Mouse (Mus musculus) intestine, embryonic 15.5 days (tissue): ENCODE measurements around the gene Pdgfra. TPM values are rescaled to one million over a fixed set of nuclear protein-coding genes. Genes with fewer than 3 reads are reported as not detected.

Experiments
- ATAC-seq: fragments of 200-750 bp; cut with Nextera tagmentation; 2 replicates; pipeline ENCODE4 v1.8.0; 2017; ENCODE audit warnings: moderate TSS enrichment, moderate library complexity
- H3K27ac ChIP-seq: fragments of 300-500 bp; sonication (generic); 2 replicates; pipeline ENCODE4 v1.5.1; 2015; ENCODE audit warnings: mild to moderate bottlenecking, inconsistent platforms
- H3K27me3 ChIP-seq: fragments of 300-500 bp; sonication (generic); replicated peaks from 2 replicates; pipeline ENCODE4 v1.6.1; 2015; ENCODE audit warnings: inconsistent platforms
- H3K36me3 ChIP-seq: fragments of 300-500 bp; sonication (generic); 2 replicates; pipeline ENCODE4 v1.6.1; 2015; ENCODE audit warnings: inconsistent platforms
- H3K4me1 ChIP-seq: fragments of 300-500 bp; sonication (generic); replicated peaks from 2 replicates; pipeline ENCODE4 v1.6.1; 2015; ENCODE audit warnings: inconsistent platforms
- H3K4me2 ChIP-seq: fragments of 300-500 bp; sonication (generic); replicated peaks from 2 replicates; pipeline ENCODE4 v1.6.1; 2015; ENCODE audit warnings: mild to moderate bottlenecking, inconsistent platforms
- H3K4me3 ChIP-seq: fragments of 300-500 bp; sonication (generic); replicated peaks from 2 replicates; pipeline ENCODE4 v1.5.1; 2015; ENCODE audit warnings: inconsistent platforms
- H3K9ac ChIP-seq: fragments of 300-500 bp; sonication (generic); 2 replicates; pipeline ENCODE4 v1.6.1; 2015; ENCODE audit warnings: inconsistent platforms
- H3K9me3 ChIP-seq: fragments of 300-500 bp; sonication (generic); 2 replicates; pipeline ENCODE4 v1.6.1; 2016; ENCODE audit warnings: inconsistent platforms
- WGBS: fragments of 180-500 bp; shearing (Covaris S2); methylation state at CpG from one replicate; pipeline ENCODE4 v1.1.7; 2015; 5-methylcytosine and 5-hydroxymethylcytosine counted together
- polyA plus RNA-seq: library from polyadenylated mRNA; unstranded; fragments of >200 nt; fragmentation: Nextera tagmentation; extraction: Ambion mirVana; gene quantifications from 2 replicates; pipeline ENCODE4 v1.2.1, GENCODE M21; 2015

Gene Pdgfra
- polyA plus RNA-seq, 1 experiment from 2014 or later = 37.2 TPM

- H3K9ac ChIP-seq = no peak overlapping the region
- H3K4me1 ChIP-seq = no peaks in the 10 kb centered on the region
- H3K27ac ChIP-seq = no peak overlapping the region
- WGBS = 72% methylated on average over 10 of the region's 10 CpGs
- no peak overlapping the region for H3K4me2 ChIP-seq
- H3K9me3 ChIP-seq = no peaks in the 10 kb centered on the region
- no peaks in the 10 kb centered on the region for H3K36me3 ChIP-seq
- H3K27me3 ChIP-seq = no peaks in the 10 kb centered on the region
- no peak for ATAC-seq
- no peak overlapping the region for H3K4me3 ChIP-seq
These were observed 70.6 kb downstream of the Pdgfra start for GRCm38 (mm10) chr5:75222491-75223265.

GRCm38 (mm10) chr5:75238363-75238762 lies 86.3 kb downstream of the Pdgfra start:
- H3K36me3 ChIP-seq = no peaks in the 10 kb centered on the region
- no peaks in the 10 kb centered on the region for H3K4me1 ChIP-seq
- ATAC-seq = no peak
- no peaks in the 10 kb centered on the region for H3K27me3 ChIP-seq
- WGBS = 38% methylated on average over 2 of the region's 2 CpGs
- H3K4me2 ChIP-seq = no peak overlapping the region
- H3K4me3 ChIP-seq = no peak overlapping the region
- no peak overlapping the region for H3K27ac ChIP-seq
- no peaks in the 10 kb centered on the region for H3K9me3 ChIP-seq
- no peak overlapping the region for H3K9ac ChIP-seq

DNA sequence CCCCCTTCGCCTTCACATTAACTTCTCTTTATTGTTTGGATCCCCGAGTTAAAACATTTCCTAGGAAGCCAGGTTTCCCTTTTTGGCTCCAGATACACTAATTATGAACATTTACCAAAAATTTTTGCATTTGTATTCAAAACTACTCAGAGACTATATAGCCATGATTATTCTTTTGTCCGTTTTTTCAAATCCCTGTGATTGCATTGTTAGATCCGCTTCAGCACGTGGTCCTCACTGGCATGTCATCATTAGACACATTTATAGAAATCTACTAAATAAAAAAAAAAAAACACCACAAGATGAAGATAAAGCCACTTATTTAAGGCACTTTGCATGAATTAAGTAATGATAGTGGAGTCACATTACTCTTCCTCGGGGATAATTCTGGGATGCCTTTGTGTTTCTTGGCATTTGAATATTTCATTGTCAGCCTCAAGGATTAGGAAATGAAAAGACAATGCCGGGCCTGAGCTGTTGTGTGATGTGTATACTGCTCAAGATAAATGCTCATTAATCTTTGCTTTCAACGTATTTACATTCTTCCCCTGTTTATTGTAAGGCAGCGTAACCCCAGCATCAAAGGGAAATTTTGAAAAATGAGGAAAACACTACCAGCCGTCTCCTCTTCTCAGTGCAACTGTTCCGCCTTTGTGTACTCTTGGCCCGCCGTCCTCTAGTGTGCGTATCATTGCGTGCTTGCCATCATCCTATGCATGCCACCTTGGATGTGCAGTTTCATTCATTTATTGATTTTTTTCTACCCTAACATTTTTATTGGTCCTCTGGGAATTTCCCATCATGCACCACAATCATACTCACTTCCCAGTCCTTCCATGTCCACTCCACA lies 87.1 kb downstream of the Pdgfra start:
- H3K36me3 ChIP-seq = no peaks in the 10 kb centered on the region
- no peak overlapping the region for H3K4me3 ChIP-seq
- H3K27me3 ChIP-seq = no peaks in the 10 kb centered on the region
- 78% methylated on average over 15 of the region's 15 CpGs for WGBS
- no peaks in the 10 kb centered on the region for H3K9me3 ChIP-seq
- no peak overlapping the region for H3K4me2 ChIP-seq
- no peak overlapping the region for H3K27ac ChIP-seq
- H3K4me1 ChIP-seq = no peaks in the 10 kb centered on the region
- no peak for ATAC-seq
- no peak overlapping the region for H3K9ac ChIP-seq

DNA sequence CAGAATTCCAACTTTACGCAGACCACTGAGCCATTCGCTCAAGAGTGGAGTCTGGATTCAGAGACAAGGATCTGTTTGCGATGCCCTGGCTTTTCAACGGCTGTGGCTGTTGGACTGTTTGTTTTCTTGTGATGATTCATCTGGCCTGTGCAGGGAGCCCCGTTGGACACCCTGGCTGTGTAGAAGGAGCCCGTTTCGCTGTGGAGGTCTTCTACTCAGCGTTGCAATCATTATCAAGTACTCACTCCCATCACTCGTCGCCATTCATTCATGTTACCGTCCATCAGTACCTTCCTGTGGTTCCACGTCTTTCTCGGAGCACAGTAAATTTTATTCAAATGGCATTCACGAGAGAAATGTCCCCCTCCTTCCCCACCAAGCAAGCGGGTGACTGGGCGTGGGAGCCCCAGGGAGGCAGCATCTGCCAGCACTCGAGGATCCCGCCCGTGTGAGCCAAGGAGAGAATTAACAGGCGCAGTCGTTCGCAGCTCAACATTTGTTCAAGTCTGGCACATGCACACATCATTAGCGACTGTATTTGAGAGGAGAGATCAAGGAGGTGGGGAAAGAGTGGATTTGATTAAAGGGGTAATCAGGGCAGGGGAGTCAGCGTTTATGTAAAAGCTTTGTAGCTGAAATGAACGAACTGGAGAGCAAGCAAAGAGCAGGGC lies 95.1 kb downstream of the Pdgfra start:
- H3K27me3 ChIP-seq = no peaks in the 10 kb centered on the region
- H3K4me2 ChIP-seq = no peak overlapping the region

More for the DNA sequence above, 95.1 kb downstream of the Pdgfra start:
- H3K9me3 ChIP-seq = no peaks in the 10 kb centered on the region
- H3K36me3 ChIP-seq = no peaks in the 10 kb centered on the region
- H3K9ac ChIP-seq = no peak overlapping the region
- WGBS = 52% methylated on average over 25 of the region's 25 CpGs
- ATAC-seq = no peak
- H3K4me1 ChIP-seq = 0 out of 2 replicates have a peak, but pooled peaks cover 2% of the 10 kb centered on the region
- no peak overlapping the region for H3K27ac ChIP-seq
- no peak overlapping the region for H3K4me3 ChIP-seq

Other genes with a start within 250 kb of the Pdgfra start
- gene Chic2, start 107.5 kb upstream of the Pdgfra start, polyA plus RNA-seq = 26.1 and 26.8 TPM in 2 replicates
- not detected in 2 replicates for gene Gsx2, start 76.7 kb upstream of the Pdgfra start, polyA plus RNA-seq